Mouse (Mus musculus) hindlimb bud, embryonic 11.5 days (tissue): ENCODE data around the gene Hist1h2ba.

Source experiments
- DNase-seq: peaks from one replicate; pipeline ENCODE4 v3.0.0-alpha.2; 2012; ENCODE audit warnings: low read depth, low spot score; ENCODE audit errors: extremely low spot score

Hist1h2ba gene

GRCm38 (mm10) chr13:23910121-23910520, 23.8 kb downstream of the Hist1h2ba start:
- DNase-seq = no peak

DNA sequence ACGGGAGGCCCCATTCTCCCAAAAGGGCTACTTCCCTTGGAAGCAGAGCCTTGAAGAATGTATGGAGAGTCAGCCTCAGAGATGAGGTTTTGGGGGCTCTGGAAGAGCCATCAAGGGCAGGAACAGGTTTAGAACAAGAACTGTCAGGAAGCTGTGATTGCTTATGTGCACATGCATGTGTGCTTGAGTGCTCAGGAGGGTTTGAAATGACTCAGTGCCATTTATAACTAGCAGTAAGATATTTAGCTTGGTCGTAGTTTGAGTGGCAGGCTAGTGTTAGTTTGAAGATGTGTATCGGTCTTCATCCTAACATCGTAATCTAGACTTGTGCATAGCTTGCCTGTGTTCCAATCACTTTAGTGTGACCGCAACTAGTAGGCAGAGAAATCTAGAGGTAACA, 27.1 kb downstream of the Hist1h2ba start:
- DNase-seq = no peak

- no peak for DNase-seq
These were observed 35.7 kb downstream of the Hist1h2ba start for GRCm38 (mm10) chr13:23898242-23898641.

DNA sequence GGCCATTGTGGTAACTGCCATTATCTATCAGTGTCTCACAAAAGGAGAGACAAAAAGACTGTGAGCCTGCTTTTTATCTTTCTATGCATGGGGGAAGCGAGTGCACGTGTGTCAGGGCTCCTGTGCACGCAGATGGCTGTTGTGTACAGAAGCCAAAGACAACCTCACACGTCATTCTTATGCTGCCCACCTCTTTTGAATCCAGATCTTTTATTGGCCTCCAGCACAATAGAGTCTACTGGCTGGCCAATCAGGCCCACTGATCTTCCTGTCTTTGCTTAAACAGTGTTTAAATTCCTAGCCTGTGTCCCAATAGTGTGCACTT, 40.7 kb downstream of the Hist1h2ba start:
- no peak for DNase-seq

GRCm38 (mm10) chr13:23892592-23893268, 41.2 kb downstream of the Hist1h2ba start:
- DNase-seq = no peak

DNA sequence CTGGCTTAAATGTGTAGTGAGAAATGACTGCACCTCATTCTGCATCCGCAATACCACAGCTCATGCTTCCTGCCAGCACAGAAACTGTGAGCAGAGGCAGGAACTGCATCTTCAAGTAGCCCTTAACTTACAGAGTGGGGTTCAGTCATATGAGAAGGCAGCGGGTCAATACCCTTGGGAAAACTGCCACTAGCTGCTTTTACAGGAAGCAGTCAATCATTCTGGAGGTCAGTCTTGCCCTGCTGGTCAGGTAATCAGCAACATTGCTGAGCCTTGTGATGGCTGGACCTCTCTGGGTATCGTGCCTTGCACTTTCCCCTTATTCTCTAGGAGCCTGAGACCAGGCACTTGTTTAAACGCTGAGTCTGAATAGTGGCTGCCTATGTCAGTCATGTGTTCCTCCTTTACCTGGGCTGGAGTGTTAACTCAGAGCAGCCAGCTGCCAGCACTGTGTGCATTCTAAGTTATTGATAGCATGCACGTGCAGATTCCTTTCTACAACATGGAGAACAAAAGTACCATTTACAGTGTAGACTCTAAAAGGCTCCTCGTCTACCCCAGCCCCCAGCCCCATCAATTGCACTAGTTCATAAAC, 44.8 kb downstream of the Hist1h2ba start:
- no peak for DNase-seq

DNA sequence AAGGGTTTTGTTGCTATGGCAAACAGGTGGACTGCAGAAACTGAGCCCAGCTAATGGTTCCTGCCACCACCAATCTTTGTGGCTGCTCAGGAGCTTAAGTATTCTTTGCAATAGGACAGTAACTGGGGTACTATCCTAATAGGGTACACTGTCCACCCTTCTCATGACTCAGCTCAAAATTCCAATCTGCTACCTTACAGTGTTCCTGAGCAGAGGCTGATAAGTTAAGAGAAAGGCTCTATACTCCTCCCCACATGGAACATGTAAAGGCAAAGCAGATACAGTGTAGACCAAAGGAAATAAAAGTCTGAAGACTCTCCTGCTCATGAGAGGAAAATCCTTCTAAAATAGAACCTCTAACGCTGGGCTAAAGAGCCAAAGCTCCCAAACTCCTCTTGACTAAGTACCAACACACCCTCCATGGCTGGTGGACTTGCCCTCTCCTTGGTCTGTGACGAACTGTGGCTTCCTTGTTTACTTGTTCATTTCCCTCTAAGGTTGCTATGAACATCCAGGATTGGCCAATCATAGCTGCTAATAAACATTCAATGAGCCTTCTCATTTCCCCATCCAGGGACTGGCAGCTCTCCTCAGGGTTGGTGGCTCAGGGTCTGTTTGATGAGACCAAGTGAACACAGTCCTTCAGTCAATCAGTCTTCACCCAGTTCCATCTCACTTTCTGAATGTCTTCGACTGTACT, 46.8 kb downstream of the Hist1h2ba start:
- DNase-seq = no peak

GRCm38 (mm10) chr13:23885540-23885939, 48.4 kb downstream of the Hist1h2ba start:
- no peak for DNase-seq
